Mouse (Mus musculus) lung, postnatal 0 days (tissue): ENCODE data around the gene Gadd45gip1. TPM values are rescaled to one million over a fixed set of nuclear protein-coding genes. Genes with fewer than 3 reads are reported as not detected.
A peak's percentile ranks its signal among the peaks of the same experiment; 100 is the strongest.

Experiments
- ATAC-seq: fragments of 200-750 bp; cut with Nextera tagmentation; 2 replicates; pipeline ENCODE4 v1.8.0; 2017; ENCODE audit warnings: moderate library complexity
- DNase-seq: peaks from one replicate; pipeline ENCODE4 v3.0.0-alpha.2; 2016; ENCODE audit warnings: low spot score
- H3K27ac ChIP-seq: fragments of 300-500 bp; sonication (generic); 2 replicates; pipeline ENCODE4 v1.5.1; 2014; ENCODE audit warnings: antibody characterized with exemption, mild to moderate bottlenecking, low read length, mixed read lengths
- H3K27me3 ChIP-seq: fragments of 300-500 bp; sonication (generic); replicated peaks from 2 replicates; pipeline ENCODE4 v1.6.1; 2014; ENCODE audit warnings: low read length, mixed read lengths; ENCODE audit not compliant: insufficient read depth
- H3K36me3 ChIP-seq: fragments of 300-500 bp; sonication (generic); 2 replicates; pipeline ENCODE4 v1.6.1; 2014; ENCODE audit warnings: low read length, mixed read lengths; ENCODE audit not compliant: insufficient read depth
- H3K4me1 ChIP-seq: fragments of 300-500 bp; sonication (generic); 2 replicates; pipeline ENCODE4 v1.6.1; 2014; ENCODE audit warnings: antibody characterized with exemption, low read depth, low read length, mixed read lengths; ENCODE audit not compliant: insufficient read depth
- H3K4me2 ChIP-seq: fragments of 300-500 bp; sonication (generic); replicated peaks from 2 replicates; pipeline ENCODE4 v1.6.1; 2014; ENCODE audit warnings: low read depth, mild to moderate bottlenecking, low read length, moderate library complexity, mixed read lengths
- H3K4me3 ChIP-seq: fragments of 300-500 bp; sonication (generic); 2 replicates; pipeline ENCODE4 v1.5.1; 2014; ENCODE audit warnings: low read depth, low read length
- H3K9ac ChIP-seq: fragments of 300-500 bp; sonication (generic); replicated peaks from 2 replicates; pipeline ENCODE4 v1.6.1; 2014; ENCODE audit warnings: low read depth, mild to moderate bottlenecking
- H3K9me3 ChIP-seq: fragments of 300-500 bp; sonication (generic); 2 replicates; pipeline ENCODE4 v1.6.1; 2016; ENCODE audit warnings: low read length, mixed read lengths
- CTCF ChIP-seq: IDR thresholded peaks from 2 replicates; pipeline ENCODE4 v1.5.1; 2016; ENCODE audit warnings: antibody characterized with exemption, mild to moderate bottlenecking
- EP300 ChIP-seq: IDR thresholded peaks from 2 replicates; pipeline ENCODE4 v1.6.1; 2016; ENCODE audit warnings: antibody characterized with exemption, mild to moderate bottlenecking, control low read depth
- WGBS: fragments of 180-500 bp; shearing (Covaris S2); extraction: QIAGEN DNeasy Blood & Tissue Kit; methylation state at CpG from one replicate; pipeline ENCODE4 v1.1.7; 2014; 5-methylcytosine and 5-hydroxymethylcytosine counted together
- polyA plus RNA-seq: library from polyadenylated mRNA; unstranded; fragments of >200 nt; fragmentation: Nextera tagmentation; extraction: Ambion mirVana; gene quantifications from 2 replicates; pipeline ENCODE4 v1.2.1, GENCODE M21; 2015

Gadd45gip1 gene
- polyA plus RNA-seq, 1 experiment from 2014 or later, result 24.8 TPM

DNA sequence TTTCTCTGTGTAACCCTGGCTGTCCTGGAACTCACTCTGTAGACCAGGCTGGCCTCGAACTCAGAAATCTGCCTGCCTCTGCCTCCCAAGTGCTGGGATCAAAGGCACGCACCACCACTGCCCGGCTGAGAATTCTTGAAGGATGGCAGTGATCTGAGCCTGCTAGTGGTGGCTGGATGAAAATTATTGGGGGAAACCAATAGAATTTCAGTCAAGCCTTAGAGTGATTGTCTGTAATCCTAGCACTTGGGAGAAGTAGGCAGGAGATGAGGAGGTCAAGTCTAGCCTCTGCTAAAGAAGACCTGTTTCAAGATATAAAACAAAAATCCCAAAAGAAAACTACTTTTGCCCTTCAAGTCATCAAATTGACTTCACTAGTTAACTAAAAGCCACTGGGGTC, 25.1 kb downstream of the Gadd45gip1 start:
- Histone ChIP-seq H3K27ac (no peak overlapping the region), H3K27me3 (no peaks in the 10 kb centered on the region), H3K4me2 (no peak overlapping the region), H3K36me3 (no peaks in the 10 kb centered on the region), H3K9me3 (no peaks in the 10 kb centered on the region), H3K9ac (no peak overlapping the region), H3K4me3 (no peak overlapping the region), H3K4me1 (peaks cover 6% of the 10 kb centered on the region; the same call in 1 of the 2 replicates)
- no peak for DNase-seq
- TF ChIP-seq CTCF (no peak), EP300 (no peak)
- no peak for ATAC-seq
- 89% methylated on average over 3 of the region's 3 CpGs for WGBS

DNA sequence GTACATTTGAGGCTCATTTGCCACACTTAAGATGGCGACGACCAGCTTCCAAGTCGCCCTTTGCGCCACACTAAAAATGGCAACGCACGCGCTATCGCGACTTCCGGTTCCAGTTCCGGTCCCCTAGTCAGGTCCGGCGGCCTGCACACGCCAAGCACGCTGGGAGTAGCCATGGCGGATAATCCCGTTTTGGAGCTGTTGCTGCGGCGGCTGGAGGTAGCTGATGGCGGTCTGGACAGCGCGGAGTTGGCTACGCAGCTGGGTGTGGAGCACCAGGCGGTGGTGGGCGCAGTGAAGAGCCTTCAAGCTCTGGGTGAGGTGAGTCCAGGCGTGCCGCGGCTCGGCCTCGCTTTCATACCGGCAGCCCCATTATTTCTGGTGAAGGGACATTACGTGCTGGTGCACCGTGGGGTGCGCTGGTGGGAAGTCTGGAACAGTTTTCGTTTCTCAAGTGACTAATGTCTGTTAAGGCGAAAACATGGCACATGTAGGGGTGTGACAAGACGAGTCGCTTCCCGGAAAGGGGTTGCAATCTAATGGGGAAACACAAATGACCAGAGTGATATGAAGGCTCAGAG, 25.6 kb downstream of the Gadd45gip1 start, which contains the start of gene Farsa:
Farsa (plus strand) TSS at position 126 of the 578 bp plus-strand sequence.
- DNase-seq (peak; percentile 95), ATAC-seq (peak; percentile 99)
- H3K27me3 ChIP-seq, result no peaks in the 10 kb centered on the region
- H3K4me2 ChIP-seq, result peak within 1 kb of the TSS; percentile 75
- peaks cover 6% of the 10 kb centered on the region; the same call in 1 of the 2 replicates for H3K4me1 ChIP-seq
- under 1% methylated on average over 39 of the region's 39 CpGs for WGBS
- H3K9me3 ChIP-seq, result no peaks in the 10 kb centered on the region
- peak within 1 kb of the TSS; percentile 82 for H3K4me3 ChIP-seq
- TF ChIP-seq EP300, result no peak
- 0 out of 2 replicates have a peak, but pooled peaks have one; percentile 0 for TF ChIP-seq CTCF
- H3K27ac ChIP-seq, result peak within 1 kb of the TSS; percentile 74
- no peaks in the 10 kb centered on the region for H3K36me3 ChIP-seq
- H3K9ac ChIP-seq, result peak within 1 kb of the TSS; percentile 69

DNA sequence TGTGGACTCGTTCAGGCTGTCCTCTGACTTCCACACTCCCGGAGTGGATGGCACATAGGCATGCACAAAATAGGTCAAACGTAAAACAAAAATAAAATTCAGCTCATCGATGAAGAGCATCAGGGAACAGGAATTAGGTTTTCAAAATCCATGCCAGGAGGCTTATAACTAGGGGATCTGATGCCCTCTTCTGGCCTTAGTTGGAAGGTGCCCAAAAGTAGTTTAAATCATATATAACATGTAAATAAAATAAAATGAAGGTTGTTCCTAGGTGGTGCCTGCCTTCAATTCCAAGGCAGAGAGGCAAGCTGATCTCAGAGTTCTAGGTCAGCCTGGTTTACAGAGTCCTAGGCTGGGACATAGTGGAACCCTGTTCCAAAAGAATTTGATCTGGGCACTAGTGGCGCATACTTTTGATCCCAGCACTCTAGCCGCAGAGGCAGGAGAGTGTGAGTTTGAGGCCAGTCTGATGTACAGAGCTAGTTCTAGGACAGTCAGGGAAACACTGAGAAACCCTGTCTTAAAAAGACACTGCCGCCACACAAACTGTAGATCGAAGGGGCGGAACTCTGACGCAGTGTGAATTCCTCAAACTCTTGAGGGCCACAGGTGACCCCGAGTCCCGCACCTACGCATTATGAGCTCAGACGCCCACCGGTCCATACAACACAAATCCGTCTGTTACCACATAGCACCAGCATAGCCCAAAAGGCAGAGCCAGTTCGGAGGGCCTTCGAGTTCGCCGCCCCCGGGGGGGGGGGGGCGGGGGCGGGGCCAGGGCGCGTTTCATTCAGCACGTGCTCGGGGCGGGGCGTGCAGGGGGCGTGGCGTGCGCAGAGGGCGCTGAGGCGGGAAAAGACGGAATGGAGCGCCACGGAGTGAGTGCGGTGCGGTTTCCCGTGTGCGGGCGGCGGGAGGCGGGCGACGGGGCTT, 40.3 kb downstream of the Gadd45gip1 start, which contains the start of gene Syce2:
Syce2 (plus strand) TSS at position 736 of the 933 bp plus-strand sequence.
- TF ChIP-seq CTCF, result peak; percentile 56
- TF ChIP-seq EP300, result no peak
- 12% methylated on average over 40 of the region's 46 CpGs for WGBS
- Histone ChIP-seq H3K36me3 (peaks cover 8% of the 10 kb centered on the region; the same call in 1 of the 2 replicates), H3K4me1 (peaks cover 7% of the 10 kb centered on the region; the same call in 1 of the 2 replicates), H3K27ac (no peak within 1 kb of the TSS), H3K27me3 (no peaks in the 10 kb centered on the region), H3K4me3 (peak within 1 kb of the TSS; percentile 45), H3K9me3 (no peaks in the 10 kb centered on the region), H3K9ac (no peak within 1 kb of the TSS; the same call in 1 of the 2 replicates), H3K4me2 (peak within 1 kb of the TSS; percentile 91)
- peak; percentile 80 for DNase-seq
- ATAC-seq, result peak; percentile 90

DNA sequence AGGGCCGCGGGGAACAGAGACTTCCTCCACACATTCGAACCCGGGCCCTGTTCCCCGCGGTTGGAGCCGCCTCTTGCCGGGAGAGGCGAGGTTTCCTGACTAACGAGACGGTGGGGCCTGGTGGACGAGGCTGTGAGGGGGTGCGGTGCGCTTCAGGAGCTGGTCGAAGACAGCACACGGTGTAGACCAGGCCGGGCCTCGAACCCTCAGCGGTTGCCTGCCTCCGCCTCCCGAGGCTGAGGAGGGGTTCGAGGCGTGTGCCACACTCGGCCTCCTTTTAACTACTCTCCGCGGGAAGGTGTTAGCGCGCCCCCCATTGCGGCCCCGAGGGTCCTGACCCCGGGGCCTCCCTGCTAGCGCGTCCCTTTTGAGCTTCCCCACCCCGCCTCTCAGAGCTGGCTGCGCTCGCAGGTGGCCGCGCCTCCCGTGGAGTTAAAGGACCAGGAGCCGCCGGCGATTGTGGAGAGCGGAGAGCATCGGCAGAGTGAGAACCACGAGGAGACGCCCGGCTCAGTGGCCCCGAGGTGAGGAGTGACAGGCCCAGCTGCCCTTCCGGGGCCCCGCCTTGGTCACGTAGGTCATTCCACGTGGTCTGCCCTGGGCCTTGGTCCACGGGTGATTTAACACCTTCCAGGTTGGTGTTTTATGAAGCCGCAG, 41.1 kb downstream of the Gadd45gip1 start:
- Histone ChIP-seq H3K9me3 (no peaks in the 10 kb centered on the region), H3K36me3 (peaks cover 8% of the 10 kb centered on the region; the same call in 1 of the 2 replicates), H3K27ac (no peak overlapping the region), H3K27me3 (no peaks in the 10 kb centered on the region), H3K4me3 (peak overlapping the region; percentile 45), H3K4me2 (peak overlapping the region; percentile 91), H3K9ac (no peak overlapping the region; the same call in 1 of the 2 replicates), H3K4me1 (peaks cover 7% of the 10 kb centered on the region; the same call in 1 of the 2 replicates)
- peak; percentile 60 for ATAC-seq
- WGBS, result 2% methylated on average over 49 of the region's 54 CpGs
- TF ChIP-seq EP300 (no peak), CTCF (no peak)
- DNase-seq, result peak; percentile 64

DNA sequence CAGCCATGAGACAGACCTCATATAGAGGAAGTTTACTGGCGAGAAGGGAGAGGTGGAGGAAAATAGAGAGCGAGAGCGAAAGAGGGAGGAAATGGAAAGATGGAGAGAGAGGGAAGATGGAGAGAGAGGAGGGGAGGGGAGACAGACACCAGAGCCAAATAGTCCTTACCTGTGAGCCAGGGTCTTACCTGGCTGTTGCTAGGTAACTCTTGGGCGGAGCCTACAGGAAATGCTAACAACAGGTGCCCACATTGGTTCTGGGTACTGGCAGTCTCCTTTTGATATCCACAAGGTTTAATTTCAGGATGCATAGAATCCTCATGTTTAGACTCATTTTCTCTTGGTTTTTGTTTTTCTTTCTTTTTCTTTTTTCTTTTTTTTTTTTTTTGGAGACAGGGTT, 41.7 kb downstream of the Gadd45gip1 start:
- H3K4me1 ChIP-seq, result peaks cover 7% of the 10 kb centered on the region; the same call in 1 of the 2 replicates
- H3K9ac ChIP-seq, result no peak overlapping the region
- WGBS, result 55% methylated on average over 4 of the region's 4 CpGs
- no peaks in the 10 kb centered on the region for H3K27me3 ChIP-seq
- no peak for DNase-seq
- peak overlapping the region; percentile 91 for H3K4me2 ChIP-seq
- H3K4me3 ChIP-seq, result no peak overlapping the region
- ATAC-seq, result no peak
- no peak for TF ChIP-seq EP300
- no peak for TF ChIP-seq CTCF
- no peaks in the 10 kb centered on the region for H3K9me3 ChIP-seq
- H3K27ac ChIP-seq, result no peak overlapping the region
- peaks cover 4% of the 10 kb centered on the region; the same call in 1 of the 2 replicates for H3K36me3 ChIP-seq

DNA sequence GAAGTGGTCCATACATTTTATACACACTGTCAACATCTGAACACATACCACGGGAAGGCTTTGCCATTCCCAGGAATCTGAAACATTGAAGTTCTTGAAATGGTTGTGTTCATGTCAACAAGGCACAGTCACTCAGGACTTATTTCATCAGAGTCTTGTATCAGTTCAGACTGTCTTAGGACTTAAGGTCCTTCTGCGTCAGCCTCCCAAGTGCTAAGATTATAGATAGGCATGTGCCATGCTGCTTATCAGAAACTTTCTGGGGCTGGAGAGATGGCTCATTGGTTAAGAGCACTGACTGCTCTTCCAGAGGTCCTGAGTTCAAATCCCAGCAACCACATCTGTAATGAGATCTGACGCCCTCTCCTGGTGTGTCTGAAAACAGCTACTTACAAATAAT, 43.0 kb downstream of the Gadd45gip1 start:
- ATAC-seq (no peak), DNase-seq (no peak)
- no peak overlapping the region for H3K9ac ChIP-seq
- TF ChIP-seq EP300, result no peak
- no peak for TF ChIP-seq CTCF
- H3K4me3 ChIP-seq, result no peak overlapping the region
- H3K4me2 ChIP-seq, result no peak overlapping the region
- H3K27me3 ChIP-seq, result no peaks in the 10 kb centered on the region
- H3K9me3 ChIP-seq, result no peaks in the 10 kb centered on the region
- WGBS, result 74% methylated on average over 3 of the region's 3 CpGs
- H3K27ac ChIP-seq, result no peak overlapping the region
- H3K36me3 ChIP-seq, result no peaks in the 10 kb centered on the region
- peaks cover 7% of the 10 kb centered on the region; the same call in 1 of the 2 replicates for H3K4me1 ChIP-seq
